Mouse (Mus musculus) heart, postnatal 0 days (tissue): ENCODE data around the gene Pik3ca.

Source experiments
- CTCF ChIP-seq: IDR thresholded peaks from 2 replicates; pipeline ENCODE4 v1.5.1; 2016; ENCODE audit warnings: antibody characterized with exemption, control low read depth, low read depth
- EP300 ChIP-seq: IDR thresholded peaks from 2 replicates; pipeline ENCODE4 v1.6.1; 2016; ENCODE audit warnings: antibody characterized with exemption, low read depth

DNA sequence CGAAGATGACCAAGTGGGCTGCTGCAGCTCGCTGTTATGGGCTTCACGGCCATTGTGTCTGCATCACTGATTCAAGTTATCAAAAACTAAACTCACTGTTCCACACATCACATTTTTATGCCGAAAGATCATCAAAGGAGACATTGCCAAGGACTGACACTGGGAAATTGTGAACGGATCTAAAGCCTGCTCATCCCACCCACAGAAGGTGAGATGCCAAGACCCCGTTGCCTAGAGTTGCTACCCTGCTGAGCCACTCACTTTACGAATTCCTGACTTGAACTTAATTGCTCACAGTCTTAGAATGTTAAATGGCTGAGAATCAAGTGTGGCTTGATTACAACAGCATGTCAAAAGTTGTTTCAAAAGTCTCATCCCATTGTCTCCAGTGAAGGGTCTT, 73.0 kb downstream of the Pik3ca start:
- TF ChIP-seq CTCF: no peak
- TF ChIP-seq EP300: no peak
